Mouse (Mus musculus): Measurements from ENCODE around the gene Loxl3.

DNA sequence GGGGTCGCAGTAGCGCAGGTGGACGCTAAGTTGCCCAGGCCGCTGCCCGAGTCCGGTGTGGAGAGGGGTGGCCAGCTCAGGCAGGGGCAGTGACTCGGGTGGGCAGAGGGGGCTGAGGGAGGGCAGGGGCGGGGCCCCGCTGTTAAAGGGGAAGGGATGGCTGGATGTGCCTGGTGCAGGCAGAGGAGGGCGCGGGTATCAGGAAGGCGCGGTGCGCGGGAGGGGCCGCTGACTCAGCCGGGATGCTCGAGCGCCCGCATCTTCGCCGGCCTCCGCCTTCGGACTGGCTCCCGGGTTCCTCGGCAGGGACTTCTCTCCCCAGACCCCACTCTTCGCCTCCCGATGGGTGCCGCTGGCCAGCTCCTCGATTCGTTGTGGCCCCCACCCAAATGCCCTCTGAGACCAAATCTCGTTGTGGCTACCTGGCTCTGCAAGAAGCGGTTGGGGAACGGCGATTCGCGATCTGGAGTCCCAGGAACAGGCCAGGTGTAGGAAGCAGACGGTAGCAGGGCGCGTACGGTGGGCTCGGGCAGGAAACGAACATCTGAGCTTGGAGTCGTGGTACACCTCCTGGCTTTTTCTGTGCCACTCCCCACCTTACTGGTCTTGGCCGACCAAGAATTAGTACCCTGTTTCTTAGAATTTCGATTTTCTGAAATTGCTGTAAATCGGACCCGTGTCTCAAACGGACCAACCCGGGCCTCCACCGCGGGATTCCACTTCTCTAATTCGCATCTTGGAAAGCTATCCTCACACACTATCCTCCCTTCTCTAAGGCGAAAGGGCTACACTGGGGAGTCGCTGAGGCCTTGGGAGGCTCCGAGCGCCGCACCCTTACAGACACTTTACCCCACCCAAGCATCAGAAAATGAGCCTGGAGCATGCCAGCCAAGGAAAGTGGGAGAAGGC is 36.6 kb downstream of the Loxl3 start:
- no peak for TF ChIP-seq CTCF (IDR thresholded peaks at IDR 0.05; ENCODE audit: low read depth)
- TF ChIP-seq EP300 (IDR thresholded peaks at IDR 0.05; ENCODE audit: low read depth), result no peak
